Mouse (Mus musculus): ENCODE data around the gene Ddx6. TPM values are rescaled to one million over a fixed set of nuclear protein-coding genes. Genes with fewer than 3 reads are reported as not detected.

The Ddx6 gene
- polyA plus RNA-seq, 1 experiment from 2014 or later = 39.0 TPM

DNA sequence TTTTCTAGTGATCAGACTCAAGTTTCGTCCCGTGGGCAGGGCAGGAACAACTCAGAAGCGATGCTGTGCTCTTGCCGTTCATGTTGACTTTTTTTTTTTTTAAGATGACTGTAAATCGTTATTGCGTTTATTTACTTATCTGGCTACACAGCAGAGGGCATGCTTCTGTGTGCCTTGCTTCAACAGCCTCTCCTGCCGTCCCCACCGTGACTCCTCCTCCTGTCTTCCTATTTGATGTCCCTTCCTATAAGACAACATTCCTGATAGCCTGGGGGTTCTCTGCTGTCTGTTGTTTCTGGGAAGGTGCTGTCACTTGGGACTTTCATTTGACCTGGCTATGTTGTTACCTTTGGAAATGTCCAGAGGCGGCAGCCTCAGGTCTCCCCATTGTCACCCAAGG is 16.1 kb upstream of the Ddx6 start:
- 0 out of 2 replicates have a peak, but pooled peaks cover 2% of the 10 kb centered on the region for H3K4me1 ChIP-seq (ENCODE audit: control insufficient read depth, insufficient read depth, low read length)
- 45% methylated on average over 9 of the region's 9 CpGs for WGBS

DNA sequence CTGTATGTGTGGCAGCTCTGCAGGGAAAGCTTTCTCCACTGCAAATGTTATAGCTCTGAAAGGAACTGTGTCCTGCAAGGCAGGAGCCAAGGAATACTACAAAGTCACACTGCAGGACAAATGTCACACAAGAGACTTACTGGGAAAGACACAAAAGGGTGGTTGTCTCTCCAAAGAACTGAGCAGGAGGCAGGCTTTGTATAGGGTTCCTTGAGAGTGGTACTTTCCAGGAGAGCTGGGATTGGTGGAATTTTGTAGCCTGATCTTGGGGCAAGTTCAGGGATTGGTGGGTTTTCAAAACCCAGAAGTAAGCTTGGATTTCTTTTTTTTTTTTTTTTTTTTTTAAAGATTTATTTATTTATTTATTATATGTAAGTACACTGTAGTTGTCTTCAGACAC is 15.6 kb upstream of the Ddx6 start:
- Histone ChIP-seq H3K27me3 (ENCODE audit: control insufficient read depth, insufficient read depth, low read length) (no peaks in the 10 kb centered on the region), H3K27ac (ENCODE audit: low read length) (no peak overlapping the region), H3K36me3 (ENCODE audit: control insufficient read depth, insufficient read depth, low read length) (no peaks in the 10 kb centered on the region), H3K4me1 (ENCODE audit: control insufficient read depth, insufficient read depth, low read length) (0 out of 2 replicates have a peak, but pooled peaks cover 2% of the 10 kb centered on the region), H3K4me3 (ENCODE audit: low read depth, low read length) (no peak overlapping the region), H3K9me3 (ENCODE audit: control insufficient read depth, low read depth, low read length) (no peaks in the 10 kb centered on the region), H3K9ac (replicated peaks; ENCODE audit: low read depth, low read length) (no peak overlapping the region), H3K4me2 (replicated peaks; ENCODE audit: low read depth, low read length) (no peak overlapping the region)
- no peak for ATAC-seq (ENCODE audit: insufficient number of reproducible peaks, insufficient read depth, low FRiP score, low read depth)

More for the DNA sequence above, 16.1 kb upstream of the Ddx6 start:
- Histone ChIP-seq H3K9ac (replicated peaks; ENCODE audit: low read depth, low read length) (no peak overlapping the region; the same call in 1 of the 2 replicates), H3K27ac (ENCODE audit: low read length) (no peak overlapping the region), H3K27me3 (ENCODE audit: control insufficient read depth, insufficient read depth, low read length) (no peaks in the 10 kb centered on the region), H3K4me2 (replicated peaks; ENCODE audit: low read depth, low read length) (no peak overlapping the region), H3K36me3 (ENCODE audit: control insufficient read depth, insufficient read depth, low read length) (no peaks in the 10 kb centered on the region), H3K9me3 (ENCODE audit: control insufficient read depth, low read depth, low read length) (no peaks in the 10 kb centered on the region), H3K4me3 (ENCODE audit: low read depth, low read length) (no peak overlapping the region)
- ATAC-seq (ENCODE audit: insufficient number of reproducible peaks, insufficient read depth, low FRiP score, low read depth) = no peak

DNA sequence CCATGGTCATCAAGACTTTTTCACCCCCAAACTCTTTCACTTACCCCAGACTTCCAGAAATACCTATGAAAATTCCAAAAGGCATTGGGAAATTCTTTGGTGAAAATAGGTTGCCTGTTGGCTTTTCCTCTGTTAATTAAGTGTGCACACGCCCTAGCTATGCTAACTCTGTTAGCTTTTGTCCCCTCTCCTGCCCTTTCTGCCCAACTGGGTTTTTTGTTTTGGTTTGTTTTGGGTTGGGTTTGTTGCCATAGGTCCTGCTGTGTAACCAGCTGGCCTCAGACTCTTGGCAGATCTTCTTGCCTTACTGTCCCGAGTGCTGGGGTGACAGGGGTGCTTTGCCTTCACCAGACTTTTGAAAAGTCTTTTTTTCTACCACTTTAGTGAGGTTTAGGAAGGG is 13.7 kb upstream of the Ddx6 start:
- H3K36me3 ChIP-seq (ENCODE audit: control insufficient read depth, insufficient read depth, low read length) = no peaks in the 10 kb centered on the region
- no peak for ATAC-seq (ENCODE audit: insufficient number of reproducible peaks, insufficient read depth, low FRiP score, low read depth)
- WGBS = 28% methylated on average over 2 of the region's 2 CpGs
- no peak overlapping the region for H3K9ac ChIP-seq (replicated peaks; ENCODE audit: low read depth, low read length)
- H3K27me3 ChIP-seq (ENCODE audit: control insufficient read depth, insufficient read depth, low read length) = no peaks in the 10 kb centered on the region
- no peaks in the 10 kb centered on the region for H3K9me3 ChIP-seq (ENCODE audit: control insufficient read depth, low read depth, low read length)
- no peak overlapping the region for H3K27ac ChIP-seq (ENCODE audit: low read length)
- H3K4me2 ChIP-seq (replicated peaks; ENCODE audit: low read depth, low read length) = no peak overlapping the region
- 0 out of 2 replicates have a peak, but pooled peaks cover 2% of the 10 kb centered on the region for H3K4me1 ChIP-seq (ENCODE audit: control insufficient read depth, insufficient read depth, low read length)
- no peak overlapping the region for H3K4me3 ChIP-seq (ENCODE audit: low read depth, low read length)

GRCm38 (mm10) chr9:44591595-44592188 is 13.0 kb upstream of the Ddx6 start:
- Histone ChIP-seq H3K4me3 (ENCODE audit: low read depth, low read length) (no peak overlapping the region), H3K9ac (replicated peaks; ENCODE audit: low read depth, low read length) (no peak overlapping the region), H3K4me2 (replicated peaks; ENCODE audit: low read depth, low read length) (no peak overlapping the region), H3K27ac (ENCODE audit: low read length) (no peak overlapping the region), H3K9me3 (ENCODE audit: control insufficient read depth, low read depth, low read length) (no peaks in the 10 kb centered on the region), H3K4me1 (ENCODE audit: control insufficient read depth, insufficient read depth, low read length) (0 out of 2 replicates have a peak, but pooled peaks cover under 1% of the 10 kb centered on the region), H3K36me3 (ENCODE audit: control insufficient read depth, insufficient read depth, low read length) (no peaks in the 10 kb centered on the region), H3K27me3 (ENCODE audit: control insufficient read depth, insufficient read depth, low read length) (no peaks in the 10 kb centered on the region)
- ATAC-seq (ENCODE audit: insufficient number of reproducible peaks, insufficient read depth, low FRiP score, low read depth) = no peak
- WGBS = 69% methylated on average over 7 of the region's 7 CpGs

DNA sequence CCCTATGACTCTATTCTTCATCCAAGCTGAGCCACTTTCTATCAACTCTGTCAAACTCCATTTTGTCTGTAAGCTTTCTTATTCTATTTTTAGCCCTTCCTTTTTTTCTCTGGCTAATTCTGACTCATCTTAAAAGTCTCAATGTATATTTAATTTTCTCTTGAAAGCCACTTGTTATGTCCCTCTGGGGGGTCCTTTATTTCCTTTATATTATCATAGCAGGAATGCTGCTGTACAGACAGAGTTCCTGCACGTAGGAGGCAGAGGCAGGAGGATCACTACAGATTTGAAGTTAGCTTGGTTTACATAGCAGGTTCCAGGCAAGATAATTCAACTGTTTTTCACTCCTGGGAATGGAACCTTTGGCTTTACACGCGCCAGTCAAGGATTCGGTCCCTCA is 11.5 kb upstream of the Ddx6 start:
- no peak for ATAC-seq (ENCODE audit: insufficient number of reproducible peaks, insufficient read depth, low FRiP score, low read depth)
- H3K4me2 ChIP-seq (replicated peaks; ENCODE audit: low read depth, low read length) = no peak overlapping the region
- H3K27me3 ChIP-seq (ENCODE audit: control insufficient read depth, insufficient read depth, low read length) = no peaks in the 10 kb centered on the region
- H3K27ac ChIP-seq (ENCODE audit: low read length) = no peak overlapping the region
- H3K36me3 ChIP-seq (ENCODE audit: control insufficient read depth, insufficient read depth, low read length) = no peaks in the 10 kb centered on the region
- no peaks in the 10 kb centered on the region for H3K9me3 ChIP-seq (ENCODE audit: control insufficient read depth, low read depth, low read length)
- no peak overlapping the region for H3K9ac ChIP-seq (replicated peaks; ENCODE audit: low read depth, low read length)
- no peak overlapping the region for H3K4me3 ChIP-seq (ENCODE audit: low read depth, low read length)
- no peaks in the 10 kb centered on the region for H3K4me1 ChIP-seq (ENCODE audit: control insufficient read depth, insufficient read depth, low read length)
- WGBS = 81% methylated on average over 4 of the region's 4 CpGs

DNA sequence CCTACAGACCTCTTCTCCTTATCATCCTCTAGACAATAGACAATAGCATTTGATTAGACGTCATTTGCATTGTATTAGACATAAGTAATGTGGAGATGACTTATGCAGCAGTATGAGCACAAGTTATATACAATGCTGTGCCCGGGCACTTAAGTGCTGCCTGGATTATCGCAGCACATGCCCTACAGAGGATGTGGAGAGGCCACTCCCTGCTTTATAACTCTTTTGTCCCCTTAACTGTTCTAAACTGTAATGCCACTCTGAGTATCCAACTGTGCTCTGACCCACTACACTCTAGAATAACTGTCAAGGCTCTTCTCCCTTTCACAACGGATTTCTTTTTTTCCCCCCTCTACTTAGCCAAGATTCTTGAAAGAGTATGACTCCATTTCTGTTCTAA is 10.8 kb upstream of the Ddx6 start:
- ATAC-seq (ENCODE audit: insufficient number of reproducible peaks, insufficient read depth, low FRiP score, low read depth) = no peak
- Histone ChIP-seq H3K27ac (ENCODE audit: low read length) (no peak overlapping the region), H3K9ac (replicated peaks; ENCODE audit: low read depth, low read length) (no peak overlapping the region), H3K4me1 (ENCODE audit: control insufficient read depth, insufficient read depth, low read length) (peaks cover 1% of the 10 kb centered on the region; the same call in 1 of the 2 replicates), H3K4me2 (replicated peaks; ENCODE audit: low read depth, low read length) (no peak overlapping the region), H3K27me3 (ENCODE audit: control insufficient read depth, insufficient read depth, low read length) (no peaks in the 10 kb centered on the region), H3K36me3 (ENCODE audit: control insufficient read depth, insufficient read depth, low read length) (no peaks in the 10 kb centered on the region), H3K4me3 (ENCODE audit: low read depth, low read length) (no peak overlapping the region), H3K9me3 (ENCODE audit: control insufficient read depth, low read depth, low read length) (no peaks in the 10 kb centered on the region)
- WGBS = 74% methylated on average over 4 of the region's 4 CpGs

- Histone ChIP-seq H3K27me3 (ENCODE audit: control insufficient read depth, insufficient read depth, low read length) (no peaks in the 10 kb centered on the region), H3K9me3 (ENCODE audit: control insufficient read depth, low read depth, low read length) (no peaks in the 10 kb centered on the region), H3K9ac (replicated peaks; ENCODE audit: low read depth, low read length) (no peak overlapping the region), H3K36me3 (ENCODE audit: control insufficient read depth, insufficient read depth, low read length) (no peaks in the 10 kb centered on the region), H3K4me2 (replicated peaks; ENCODE audit: low read depth, low read length) (no peak overlapping the region), H3K27ac (ENCODE audit: low read length) (no peak overlapping the region), H3K4me3 (ENCODE audit: low read depth, low read length) (no peak overlapping the region), H3K4me1 (ENCODE audit: control insufficient read depth, insufficient read depth, low read length) (peaks cover 7% of the 10 kb centered on the region)
- WGBS = 74% methylated on average over 9 of the region's 9 CpGs
- no peak for ATAC-seq (ENCODE audit: insufficient number of reproducible peaks, insufficient read depth, low FRiP score, low read depth)
Measured at GRCm38 (mm10) chr9:44594901-44595536, 9.7 kb upstream of the Ddx6 start.

DNA sequence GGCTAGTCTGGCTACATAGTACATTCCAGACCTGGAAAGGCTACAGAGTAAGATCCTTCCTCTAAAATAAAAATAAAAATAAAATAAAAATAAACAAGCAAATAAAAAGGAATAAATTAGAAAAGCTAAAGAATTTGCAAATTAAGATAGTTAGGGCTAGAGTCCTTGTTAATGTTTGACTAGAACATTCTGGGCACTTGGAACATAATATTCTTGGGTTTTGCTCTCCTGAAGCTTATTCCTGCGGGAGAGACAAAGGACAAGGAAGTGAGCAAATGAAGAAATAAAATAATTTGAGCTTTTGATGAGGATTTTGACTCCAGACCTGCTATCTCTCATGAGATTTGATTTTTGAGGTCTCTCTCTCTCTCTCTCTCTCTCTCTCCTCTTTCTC is 9.2 kb upstream of the Ddx6 start:
- no peak overlapping the region for H3K9ac ChIP-seq (replicated peaks; ENCODE audit: low read depth, low read length)
- no peak overlapping the region for H3K4me2 ChIP-seq (replicated peaks; ENCODE audit: low read depth, low read length)
- H3K4me3 ChIP-seq (ENCODE audit: low read depth, low read length) = no peak overlapping the region
- ATAC-seq (ENCODE audit: insufficient number of reproducible peaks, insufficient read depth, low FRiP score, low read depth) = no peak
- no peaks in the 10 kb centered on the region for H3K27me3 ChIP-seq (ENCODE audit: control insufficient read depth, insufficient read depth, low read length)
- WGBS = 81% methylated on average over 1 of the region's 1 CpGs
- peaks cover 7% of the 10 kb centered on the region for H3K4me1 ChIP-seq (ENCODE audit: control insufficient read depth, insufficient read depth, low read length)
- H3K27ac ChIP-seq (ENCODE audit: low read length) = no peak overlapping the region
- no peaks in the 10 kb centered on the region for H3K9me3 ChIP-seq (ENCODE audit: control insufficient read depth, low read depth, low read length)
- no peaks in the 10 kb centered on the region for H3K36me3 ChIP-seq (ENCODE audit: control insufficient read depth, insufficient read depth, low read length)

DNA sequence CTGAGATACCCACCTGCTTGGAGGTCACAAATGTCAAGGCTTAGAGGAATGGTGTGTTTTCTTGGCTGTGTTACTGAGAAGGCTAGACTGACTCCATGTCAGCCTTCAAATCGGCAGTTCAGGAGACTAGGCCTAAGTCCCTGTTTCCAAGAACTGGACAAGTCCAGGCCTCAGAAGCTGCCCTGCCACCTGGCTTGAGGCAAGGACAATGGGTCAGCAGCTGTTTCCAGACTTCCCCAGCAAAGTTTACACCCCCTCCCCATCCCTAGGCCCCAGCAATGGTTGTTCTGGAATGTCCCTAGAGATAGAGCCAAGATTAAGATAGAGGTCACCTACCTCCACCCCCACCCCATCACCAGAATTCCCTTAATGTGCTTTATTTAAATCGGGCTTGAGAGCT is 7.0 kb upstream of the Ddx6 start:
- Histone ChIP-seq H3K9ac (replicated peaks; ENCODE audit: low read depth, low read length) (no peak overlapping the region), H3K27me3 (ENCODE audit: control insufficient read depth, insufficient read depth, low read length) (no peaks in the 10 kb centered on the region), H3K36me3 (ENCODE audit: control insufficient read depth, insufficient read depth, low read length) (no peaks in the 10 kb centered on the region), H3K4me1 (ENCODE audit: control insufficient read depth, insufficient read depth, low read length) (peaks cover 7% of the 10 kb centered on the region), H3K9me3 (ENCODE audit: control insufficient read depth, low read depth, low read length) (no peaks in the 10 kb centered on the region), H3K4me3 (ENCODE audit: low read depth, low read length) (no peak overlapping the region), H3K27ac (ENCODE audit: low read length) (no peak overlapping the region), H3K4me2 (replicated peaks; ENCODE audit: low read depth, low read length) (no peak overlapping the region)
- 75% methylated on average over 2 of the region's 2 CpGs for WGBS
- ATAC-seq (ENCODE audit: insufficient number of reproducible peaks, insufficient read depth, low FRiP score, low read depth) = no peak
